Mouse (Mus musculus) left cerebral cortex, postnatal 4 days (tissue): ENCODE data around the gene Islr. TPM values are rescaled to one million over a fixed set of nuclear protein-coding genes. Genes with fewer than 3 reads are reported as not detected.
A peak's percentile ranks its signal among the peaks of the same experiment; 100 is the strongest.

ENCODE experiments used
- DNase-seq: peaks from one replicate; pipeline ENCODE4 v3.0.0-alpha.2; 2022
- intact Hi-C: fragments of 180-260 bp; cut with DNase I; formaldehyde crosslinking; loops from one replicate; pipeline ENCODE4 v1.15.1; 2025
- total RNA-seq, 2 experiments: library from RNA; stranded (reverse); gene quantifications; 2 replicates each; pipeline ENCODE4 v1.2.3; 2021

The Islr gene
- total RNA-seq, 2 experiments from 2014 or later: 18.6 to 19.3 TPM

DNA sequence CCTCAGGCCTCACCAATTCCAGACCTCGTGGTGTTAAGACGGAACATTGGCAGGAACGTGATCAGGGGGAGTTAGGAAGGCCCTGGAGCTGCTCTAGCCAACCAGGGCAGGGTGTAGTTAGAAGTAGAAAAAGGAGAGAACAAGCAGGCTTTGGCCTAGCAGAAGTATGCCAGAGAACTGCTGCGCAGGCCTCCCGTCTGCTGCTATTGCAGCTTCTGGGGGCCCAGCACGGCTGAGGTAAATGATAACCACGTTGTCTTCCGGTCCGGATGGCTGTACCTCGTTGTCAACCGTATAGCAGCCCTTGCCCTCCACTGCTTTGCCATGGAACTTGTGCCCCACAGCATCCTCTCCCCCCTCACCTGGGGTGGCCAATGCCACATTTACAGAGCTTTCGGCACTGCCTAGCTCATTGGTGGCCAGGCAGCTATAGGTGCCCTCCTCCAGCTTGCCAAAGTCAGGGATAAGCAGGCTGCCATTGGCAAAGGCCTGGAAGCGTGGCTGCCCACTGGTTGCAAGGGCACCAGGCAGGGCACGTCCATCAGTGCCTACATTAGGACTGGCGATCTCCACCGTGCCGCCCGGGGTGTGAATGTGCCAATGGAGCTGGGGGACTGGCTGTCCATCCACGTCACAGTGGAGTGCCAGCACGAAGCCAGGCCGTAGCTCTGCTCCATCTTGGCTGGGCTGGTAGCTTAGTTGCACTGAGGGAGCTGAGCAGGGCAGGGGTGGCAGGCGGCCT lies 47.1 kb downstream of the Islr start:
- intact Hi-C loops: no loop called here
- DNase-seq: peak; percentile 49

DNA sequence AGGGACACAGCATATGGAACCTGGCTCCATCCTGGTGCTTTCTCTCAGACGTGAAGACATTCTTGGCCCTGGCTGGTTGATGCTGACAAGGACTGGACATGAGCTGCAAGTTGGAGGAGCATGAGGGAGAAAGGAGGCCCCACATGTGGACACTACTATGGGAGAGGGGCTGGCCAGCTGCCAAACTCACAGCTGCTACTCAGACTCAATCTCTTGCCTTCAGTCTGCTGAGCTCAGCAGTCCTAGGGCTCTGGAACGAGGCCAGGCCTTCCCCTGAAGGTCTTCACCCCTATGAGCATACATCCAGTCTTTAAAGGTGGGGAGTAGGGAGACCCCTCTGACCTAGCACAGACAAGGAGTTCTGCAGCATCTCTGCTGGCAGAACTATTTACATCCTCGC lies 48.7 kb downstream of the Islr start:
- intact Hi-C loops: no loop called here
- peak; percentile 96 for DNase-seq

- intact Hi-C loops: no loop called here
- DNase-seq: peak; percentile 51
These were observed 51.0 kb downstream of the Islr start for GRCm38 (mm10) chr9:58153095-58153494.

GRCm38 (mm10) chr9:58150733-58151361 lies 53.3 kb downstream of the Islr start:
- intact Hi-C loops: no loop called here

GRCm38 (mm10) chr9:58148806-58149205 lies 55.3 kb downstream of the Islr start:
- intact Hi-C loops: no loop called here
- no peak for DNase-seq

More at GRCm38 (mm10) chr9:58150733-58151361, 53.3 kb downstream of the Islr start:
- no peak for DNase-seq

GRCm38 (mm10) chr9:58145417-58145816 lies 58.7 kb downstream of the Islr start:
- no peak for DNase-seq
- intact Hi-C loops: no loop called here

GRCm38 (mm10) chr9:58144664-58145063 lies 59.4 kb downstream of the Islr start:
- no peak for DNase-seq
- intact Hi-C loops: no loop called here

DNA sequence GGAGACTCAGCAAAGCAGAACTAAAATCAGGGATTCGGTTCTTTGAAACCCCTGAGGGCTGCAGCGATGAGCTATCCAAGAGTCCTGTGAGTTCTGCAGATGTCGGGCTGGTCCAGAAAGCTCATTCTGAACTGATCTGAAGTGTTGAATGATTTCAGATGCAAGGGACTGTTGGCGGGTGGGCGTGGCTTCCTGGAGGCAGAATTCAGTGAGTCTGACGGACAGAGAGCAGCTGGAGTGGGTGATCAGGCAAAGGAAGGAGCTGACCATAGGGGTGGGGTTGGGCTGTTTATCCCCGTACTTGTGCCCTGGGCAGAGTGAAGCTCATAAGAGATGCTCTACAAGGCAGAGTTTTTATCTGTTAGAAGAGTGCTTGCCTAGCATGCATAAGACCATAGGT lies 60.7 kb downstream of the Islr start:
- peak; percentile 45 for DNase-seq
- intact Hi-C loops: no loop called here

DNA sequence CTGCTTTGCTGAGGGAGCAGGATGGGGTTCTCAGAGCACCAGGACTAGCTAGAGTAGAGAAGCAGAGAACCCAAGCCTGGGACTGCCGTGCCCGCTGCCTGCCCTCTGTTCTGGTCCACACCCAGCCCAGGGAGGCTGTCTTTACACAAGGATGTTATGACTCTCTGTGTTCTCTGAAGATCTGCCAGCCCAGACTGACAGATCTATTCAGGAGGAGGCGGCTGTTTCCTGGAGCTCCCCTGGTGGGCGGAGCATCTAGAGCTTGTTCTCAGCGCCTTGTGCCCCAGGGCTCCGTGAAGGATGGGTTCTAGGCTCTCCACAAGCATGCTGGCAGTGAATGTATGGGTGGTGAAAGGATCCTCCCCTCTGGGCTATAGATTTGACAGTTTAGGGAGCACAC lies 64.2 kb downstream of the Islr start:
- no peak for DNase-seq
- intact Hi-C loops: no loop called here

- intact Hi-C loops: no loop called here
- DNase-seq: no peak
These were observed 68.2 kb downstream of the Islr start for GRCm38 (mm10) chr9:58135921-58136321.

DNA sequence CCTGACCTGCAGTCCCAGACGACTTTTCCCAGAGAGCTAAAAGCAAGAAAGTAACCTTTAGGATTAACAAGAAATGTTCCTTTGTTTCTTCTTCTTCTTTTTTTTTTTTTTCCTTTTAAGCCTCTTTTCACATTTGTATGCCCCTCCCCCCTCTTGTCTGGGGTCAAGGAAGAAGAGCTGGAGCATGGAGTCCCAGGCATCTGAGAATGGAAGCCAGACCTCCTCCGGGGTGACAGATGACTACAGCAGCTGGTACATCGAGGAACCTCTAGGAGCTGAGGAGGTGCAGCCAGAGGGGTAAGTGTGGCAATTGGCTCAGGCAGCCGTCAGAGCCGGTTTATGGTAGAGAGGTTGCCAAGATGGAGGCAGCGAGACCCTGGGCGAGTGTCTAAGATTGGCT lies 69.2 kb downstream of the Islr start:
- intact Hi-C loops: no loop called here
- peak; percentile 91 for DNase-seq

DNA sequence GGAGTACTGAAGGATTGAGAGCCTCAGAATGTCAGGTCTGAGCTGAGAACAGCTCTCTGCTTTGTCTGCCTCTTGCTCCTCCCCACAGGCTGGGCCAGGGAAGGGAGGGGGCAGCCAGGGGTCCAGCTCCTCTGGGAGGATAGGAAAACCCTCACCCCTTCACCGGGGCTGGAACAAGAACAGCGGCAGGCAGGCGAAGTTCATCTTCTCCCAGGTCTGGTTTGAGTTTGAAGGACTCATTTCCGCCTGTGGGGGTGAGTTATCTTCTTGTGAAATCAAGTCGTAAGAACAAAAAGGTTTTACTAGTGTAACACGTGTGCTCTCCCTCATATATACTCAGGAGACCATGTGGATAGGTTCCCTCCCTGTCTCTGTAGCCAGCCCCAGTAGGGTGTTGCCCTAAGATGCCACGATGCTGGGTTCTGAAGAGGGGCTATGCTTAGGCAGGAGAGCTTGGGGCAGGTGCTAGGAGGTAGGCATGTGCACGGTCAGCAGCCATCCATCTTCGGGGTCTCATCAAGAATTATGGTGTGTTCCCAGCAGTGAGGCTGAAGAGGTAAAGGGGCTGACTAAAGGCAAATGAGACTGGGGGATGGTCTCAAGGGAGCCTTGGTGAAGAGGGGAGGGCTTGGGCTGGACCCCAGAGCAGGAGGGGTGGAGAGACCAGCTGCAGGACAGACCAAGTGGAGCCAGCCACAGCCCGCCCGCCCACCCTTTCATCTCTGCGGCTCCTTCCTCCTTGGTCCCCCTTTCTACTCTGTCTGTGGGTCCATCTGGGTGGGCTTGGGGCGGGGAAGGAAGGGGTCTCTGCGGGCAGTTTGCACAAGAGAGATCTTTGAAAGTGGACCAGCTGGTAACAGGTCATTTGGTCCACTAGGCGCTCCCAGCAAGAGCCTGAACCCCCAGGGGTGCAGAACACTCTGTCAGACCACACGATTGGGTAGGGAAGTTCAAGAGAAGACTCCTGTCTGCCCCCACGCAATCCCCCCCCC lies 69.9 kb downstream of the Islr start:
- DNase-seq: peak; percentile 56
- intact Hi-C loops: no loop called here

DNA sequence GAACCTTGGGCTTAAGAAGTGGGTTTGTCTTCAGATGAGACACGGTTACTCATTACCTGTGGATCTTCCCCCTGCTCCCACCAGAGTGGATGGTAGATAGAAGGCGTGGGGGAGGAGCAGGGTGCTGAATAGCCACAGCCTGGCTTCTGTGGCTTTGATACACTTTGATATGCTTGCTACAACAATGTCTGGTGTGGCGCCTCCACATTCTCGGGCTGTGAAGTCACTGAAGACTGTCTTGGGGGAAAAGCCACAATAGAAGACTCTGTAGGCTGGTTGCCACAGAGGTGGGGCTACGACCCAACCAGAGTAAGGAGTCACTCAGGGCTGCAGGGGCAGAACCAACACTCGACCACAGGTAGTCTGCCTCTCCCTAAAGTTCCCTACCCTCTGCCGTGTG lies 72.4 kb downstream of the Islr start:
- intact Hi-C loops: no loop called here

GRCm38 (mm10) chr9:58130909-58131308 lies 73.2 kb downstream of the Islr start:
- intact Hi-C loops: no loop called here
- DNase-seq: no peak

More for the DNA sequence above, 72.4 kb downstream of the Islr start:
- no peak for DNase-seq

GRCm38 (mm10) chr9:58129508-58129907 lies 74.6 kb downstream of the Islr start:
- intact Hi-C loops: no loop called here
- DNase-seq: no peak

GRCm38 (mm10) chr9:58128926-58129413 lies 75.1 kb downstream of the Islr start:
- intact Hi-C loops: no loop called here
- DNase-seq: no peak

DNA sequence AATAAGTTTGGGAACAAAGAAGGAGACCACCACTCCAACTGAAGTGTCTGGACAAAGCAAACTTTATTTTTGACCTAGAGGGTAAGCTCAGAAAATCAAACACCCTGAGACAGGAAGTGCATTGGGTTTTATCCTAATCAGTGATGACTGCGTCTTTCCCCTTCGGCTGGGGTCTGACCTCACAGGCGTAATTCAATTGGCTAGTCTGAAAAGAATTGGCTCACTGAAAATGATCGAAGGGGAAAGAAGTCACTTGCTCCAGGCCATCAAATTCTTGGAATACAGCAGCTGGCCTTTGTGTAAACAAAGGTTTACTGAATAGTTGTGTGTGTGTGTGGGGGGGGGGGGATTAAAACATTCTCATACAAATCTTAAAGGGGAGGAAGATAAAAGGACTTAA lies 78.3 kb downstream of the Islr start:
- no peak for DNase-seq
- intact Hi-C loops: no loop called here

- no peak for DNase-seq
- intact Hi-C loops: no loop called here
These were observed 79.0 kb downstream of the Islr start for GRCm38 (mm10) chr9:58125085-58125484.

- DNase-seq: no peak
- intact Hi-C loops: no loop called here
These were observed 85.4 kb downstream of the Islr start, which contains the start of gene Ccdc33 for GRCm38 (mm10) chr9:58118671-58119070. Ccdc33 (minus strand) TSS chr9:58118823.

DNA sequence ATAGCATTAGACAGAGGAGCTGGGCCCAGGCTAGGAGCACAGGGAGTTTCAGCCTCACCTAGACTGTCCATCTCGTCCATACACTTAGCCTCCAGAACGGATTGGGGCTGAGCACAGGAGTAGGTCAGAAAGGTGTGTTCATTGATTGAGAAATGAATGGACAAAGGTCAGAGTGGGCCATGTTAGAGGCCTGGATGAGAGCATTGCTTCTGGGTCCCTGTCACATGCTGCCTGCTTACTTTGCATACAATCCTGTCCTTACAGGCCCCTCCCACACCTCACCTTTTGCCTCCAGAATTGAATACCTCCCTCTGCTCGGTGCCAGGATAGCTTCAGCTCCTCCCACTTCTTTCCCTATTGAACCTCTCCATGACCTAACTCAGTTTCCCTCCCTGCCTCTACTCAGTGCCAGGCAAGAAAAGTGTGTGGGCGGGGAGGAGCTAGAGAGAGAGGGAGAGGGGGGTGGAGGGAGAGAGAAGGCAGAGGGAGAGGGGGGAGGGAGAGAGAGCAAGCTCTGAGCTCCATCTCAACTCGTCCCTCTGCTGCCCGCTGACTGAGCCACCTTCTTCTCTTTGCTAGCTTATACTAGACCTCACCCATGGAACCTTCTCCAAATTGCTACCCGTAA lies 88.0 kb downstream of the Islr start:
- no peak for DNase-seq
- intact Hi-C loops: no loop called here
